Mouse (Mus musculus): ENCODE measurements around the gene Tbx6.

DNA sequence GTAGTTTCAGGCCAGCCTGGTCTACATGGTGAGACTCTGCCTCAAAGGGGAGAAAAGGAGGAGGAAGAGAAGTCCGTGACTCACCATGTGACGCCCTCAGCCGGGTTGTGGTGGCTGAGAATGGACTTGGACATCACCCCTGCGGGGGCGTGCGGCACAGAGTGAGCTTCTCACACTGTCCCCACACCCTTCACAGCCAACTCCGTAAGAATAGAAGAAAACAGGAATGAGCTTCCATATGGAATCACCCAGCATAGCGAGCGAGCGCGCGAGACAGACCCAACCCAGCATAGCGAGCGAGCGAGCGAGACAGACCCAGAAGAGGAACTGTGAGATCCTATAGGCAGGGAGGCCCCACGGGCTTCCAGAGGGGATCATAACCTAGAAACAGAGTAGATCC is 41.7 kb upstream of the Tbx6 start:
- TF ChIP-seq TAL1 (IDR thresholded peaks at IDR 0.05; ENCODE audit: low read length) (no peak), POLR2A (IDR thresholded peaks at IDR 0.05; ENCODE audit: control insufficient read depth in 1 of 2, insufficient read depth in 1 of 2, low read depth in 1 of 2, low read length in 2 of 2, poor library complexity in 1 of 2) (no peak), MEF2A (IDR thresholded peaks at IDR 0.05; ENCODE audit: extremely low read depth, insufficient replicate concordance, low read depth, low read length, poor library complexity, severe bottlenecking) (no peak)
